28 mouse cellular contexts compared by ENCODE assay signal in the genomic region with DNA sequence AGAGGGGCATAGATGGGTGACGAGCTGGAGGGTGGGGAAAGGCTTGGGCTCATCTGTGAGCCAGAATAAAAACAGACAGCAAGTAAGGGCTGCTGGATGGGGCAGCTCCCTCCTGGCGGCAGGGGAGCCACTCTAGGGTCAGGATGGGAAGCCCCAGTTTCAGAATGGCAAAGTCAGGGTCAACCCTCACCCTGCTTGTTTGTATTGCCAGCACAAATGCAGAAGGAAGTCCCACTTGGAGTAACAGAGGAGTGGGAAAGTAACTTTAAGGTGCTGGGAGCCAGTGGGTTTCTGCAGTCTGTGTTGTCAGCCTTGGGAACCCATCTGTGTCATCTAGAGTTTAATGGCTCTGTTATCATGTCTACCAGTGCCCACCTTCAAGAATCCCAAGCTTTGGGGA.
"Had no signal": no experiment of that assay in that cellular context is flagged by ENCODE, and none has a peak within 500 bp of the region (broad histone marks: within the 10 kb centered on the region; RNA-seq: fewer than 3 reads in every experiment).

No protein-coding gene starts in this region.

- H3K9me3 ChIP-seq: limb, embryonic 10.5 days; limb, embryonic 12.5 days; limb, embryonic 13.5 days; limb, embryonic 15.5 days; liver, embryonic 12.5 days; liver, embryonic 13.5 days; liver, embryonic 15.5 days; lung, embryonic 15.5 days; megakaryocyte, embryonic 14.5 days; midbrain, embryonic 10.5 days; midbrain, embryonic 12.5 days; midbrain, embryonic 13.5 days; midbrain, embryonic 15.5 days had no signal

- DNase-seq: left cerebral cortex, postnatal 4 days; liver; liver, embryonic 13.5 days; liver, postnatal 0 days; lung, adult 18-20 months; lung, adult 2 months; lung, embryonic 14.5 days; lung, postnatal 10 days; lung, postnatal 14 days; lung, postnatal 36 days; lung, postnatal 4 days; midbrain, embryonic 14.5 days had no signal

- H3K36me3 ChIP-seq: limb, embryonic 10.5 days; liver, embryonic 15.5 days; lung, embryonic 15.5 days; midbrain, embryonic 12.5 days; midbrain, embryonic 15.5 days had no signal

- H3K27me3 ChIP-seq: limb, embryonic 12.5 days; limb, embryonic 13.5 days; limb, embryonic 15.5 days; liver, embryonic 12.5 days; liver, embryonic 13.5 days; liver, embryonic 15.5 days; lung, embryonic 15.5 days; midbrain, embryonic 12.5 days; midbrain, embryonic 13.5 days; midbrain, embryonic 15.5 days had no signal

- H3K4me1 ChIP-seq: limb, embryonic 10.5 days; limb, embryonic 12.5 days; limb, embryonic 15.5 days; liver, embryonic 12.5 days; liver, embryonic 13.5 days; liver, embryonic 15.5 days; lung, embryonic 15.5 days; midbrain, embryonic 10.5 days; midbrain, embryonic 12.5 days; midbrain, embryonic 13.5 days; midbrain, embryonic 15.5 days had no signal

- H3K27ac ChIP-seq: left cerebral cortex, adult 2 months; limb, embryonic 10.5 days; limb, embryonic 12.5 days; limb, embryonic 13.5 days; limb, embryonic 15.5 days; liver, embryonic 12.5 days; liver, embryonic 13.5 days; liver, embryonic 14.5 days; liver, embryonic 15.5 days; lung, embryonic 15.5 days; macrophage; midbrain, embryonic 10.5 days; midbrain, embryonic 12.5 days; midbrain, embryonic 13.5 days; midbrain, embryonic 15.5 days had no signal

- H3K4me3 ChIP-seq: left cerebral cortex, adult 2 months; limb, embryonic 10.5 days; limb, embryonic 12.5 days; limb, embryonic 13.5 days; limb, embryonic 15.5 days; liver, embryonic 12.5 days; liver, embryonic 13.5 days; liver, embryonic 15.5 days; lung, embryonic 15.5 days; megakaryocyte, embryonic 14.5 days; midbrain, embryonic 10.5 days; midbrain, embryonic 12.5 days; midbrain, embryonic 13.5 days; midbrain, embryonic 15.5 days; myocyte had no signal
